19 mouse cellular contexts compared by ENCODE assay signal in genomic region chr1:158207620-158208019, GRCm38 (mm10).
"Had no signal": no experiment of that assay in that cellular context is flagged by ENCODE, and none has a peak within 500 bp of the region (broad histone marks: within the 10 kb centered on the region; RNA-seq: fewer than 3 reads in every experiment).

No protein-coding gene starts in this region.

- H3K27me3 ChIP-seq: limb, embryonic 12.5 days; megakaryocyte, embryonic 14.5 days; midbrain, embryonic 12.5 days; neural tube, embryonic 13.5 days had no signal

- H3K9ac ChIP-seq: limb, embryonic 12.5 days; liver, embryonic 14.5 days; midbrain, embryonic 12.5 days; neural tube, embryonic 13.5 days had no signal

- H3K4me3 ChIP-seq: limb, embryonic 12.5 days; megakaryocyte, embryonic 14.5 days; midbrain, embryonic 12.5 days; neural tube, embryonic 13.5 days had no signal

- H3K36me3 ChIP-seq: limb, embryonic 12.5 days; midbrain, embryonic 12.5 days; neural tube, embryonic 13.5 days had no signal

- H3K27ac ChIP-seq: limb, embryonic 12.5 days; liver, embryonic 14.5 days; midbrain, embryonic 12.5 days; neural tube, embryonic 13.5 days had no signal

- H3K9me3 ChIP-seq: limb, embryonic 12.5 days; megakaryocyte, embryonic 14.5 days; midbrain, embryonic 12.5 days; neural tube, embryonic 13.5 days had no signal

- ATAC-seq: lung, postnatal 0 days; midbrain, embryonic 16.5 days had no signal

- H3K4me2 ChIP-seq: limb, embryonic 12.5 days; midbrain, embryonic 12.5 days; neural tube, embryonic 13.5 days had no signal

- DNase-seq: kidney, postnatal 10 days; kidney, postnatal 4 days; layer of hippocampus, adult 9-11 months; layer of hippocampus, postnatal 36 days; liver; lung, adult 2 months; lung, postnatal 36 days; retina, postnatal 1 day; right cerebral cortex, postnatal 4 days; spleen, adult 18-20 months; thymus, adult 18-20 months; thymus, postnatal 36 days had no signal

- H3K4me1 ChIP-seq: limb, embryonic 12.5 days; megakaryocyte, embryonic 14.5 days; neural tube, embryonic 13.5 days had no signal
